Mouse (Mus musculus) midbrain, embryonic 14.5 days (tissue): ENCODE measurements around the gene Col18a1. TPM values are rescaled to one million over a fixed set of nuclear protein-coding genes. Genes with fewer than 3 reads are reported as not detected.

Source experiments
- ATAC-seq: fragments of 200-750 bp; cut with Nextera tagmentation; 2 replicates; pipeline ENCODE4 v1.8.0; 2017; ENCODE audit warnings: moderate number of reproducible peaks, moderate library complexity; ENCODE audit not compliant: low FRiP score, low TSS enrichment
- DNase-seq: peaks from one replicate; pipeline ENCODE4 v3.0.0-alpha.2; 2015
- H3K27ac ChIP-seq: fragments of 300-500 bp; sonication (generic); replicated peaks from 2 replicates; pipeline ENCODE4 v1.5.1; 2014; ENCODE audit warnings: mild to moderate bottlenecking, low read depth, low read length, moderate library complexity
- H3K27me3 ChIP-seq: fragments of 300-500 bp; sonication (generic); 2 replicates; pipeline ENCODE4 v1.6.1; 2014; ENCODE audit warnings: low read length, control low read depth, mixed read lengths; ENCODE audit not compliant: control insufficient read depth, insufficient read depth
- H3K36me3 ChIP-seq: fragments of 300-500 bp; sonication (generic); 2 replicates; pipeline ENCODE4 v1.6.1; 2014; ENCODE audit warnings: low read length, control low read depth; ENCODE audit not compliant: control insufficient read depth, insufficient read depth
- H3K4me1 ChIP-seq: fragments of 300-500 bp; sonication (generic); 2 replicates; pipeline ENCODE4 v1.6.1; 2014; ENCODE audit warnings: mild to moderate bottlenecking, antibody characterized with exemption, low read length, control low read depth; ENCODE audit not compliant: control insufficient read depth, insufficient read depth
- H3K4me2 ChIP-seq: fragments of 300-500 bp; sonication (generic); 2 replicates; pipeline ENCODE4 v1.6.1; 2014; ENCODE audit warnings: mild to moderate bottlenecking, low read length, moderate library complexity
- H3K4me3 ChIP-seq: fragments of 300-500 bp; sonication (generic); replicated peaks from 2 replicates; pipeline ENCODE4 v1.5.1; 2014; ENCODE audit warnings: low read depth, low read length
- H3K9ac ChIP-seq: fragments of 300-500 bp; sonication (generic); replicated peaks from 2 replicates; pipeline ENCODE4 v1.6.1; 2014; ENCODE audit warnings: mild to moderate bottlenecking, low read length, moderate library complexity
- H3K9me3 ChIP-seq: fragments of 300-500 bp; sonication (generic); 2 replicates; pipeline ENCODE4 v1.6.1; 2016; ENCODE audit warnings: low read length, control low read depth, mixed read lengths; ENCODE audit not compliant: control insufficient read depth
- WGBS: fragments of 180-500 bp; shearing (Covaris S2); extraction: QIAGEN DNeasy Blood & Tissue Kit; methylation state at CpG from one replicate; pipeline ENCODE4 v1.1.7; 2014; 5-methylcytosine and 5-hydroxymethylcytosine counted together
- polyA plus RNA-seq: library from polyadenylated mRNA; unstranded; fragments of >200 nt; fragmentation: Nextera tagmentation; extraction: Ambion mirVana; gene quantifications from 2 replicates; pipeline ENCODE4 v1.2.1, GENCODE M21; 2014

The Col18a1 gene
- polyA plus RNA-seq, 1 experiment from 2014 or later = 33.0 TPM

GRCm38 (mm10) chr10:77008109-77008561 is 158.2 kb downstream of the Col18a1 start:
- H3K36me3 ChIP-seq = no peaks in the 10 kb centered on the region
- no peaks in the 10 kb centered on the region for H3K9me3 ChIP-seq
- H3K4me2 ChIP-seq = 0 out of 2 replicates have a peak overlapping the region, but pooled peaks have one; percentile 3
- ATAC-seq = peak; percentile 76; the same call in 1 of the 2 replicates
- H3K4me1 ChIP-seq = peaks cover 11% of the 10 kb centered on the region
- no peak overlapping the region for H3K4me3 ChIP-seq
- peak overlapping the region; percentile 21 for H3K9ac ChIP-seq
- no peaks in the 10 kb centered on the region for H3K27me3 ChIP-seq
- WGBS = 7% methylated on average over 9 of the region's 9 CpGs
- peak; percentile 73 for DNase-seq
- H3K27ac ChIP-seq = peak overlapping the region; percentile 77

- H3K4me2 ChIP-seq = no peak overlapping the region
- ATAC-seq (no peak), DNase-seq (peak; percentile 29)
- H3K36me3 ChIP-seq = no peaks in the 10 kb centered on the region
- H3K27me3 ChIP-seq = no peaks in the 10 kb centered on the region
- peaks cover 11% of the 10 kb centered on the region for H3K4me1 ChIP-seq
- no peak overlapping the region for H3K4me3 ChIP-seq
- WGBS = 27% methylated on average over 8 of the region's 8 CpGs
- peak overlapping the region; percentile 77 for H3K27ac ChIP-seq
- H3K9me3 ChIP-seq = no peaks in the 10 kb centered on the region
- H3K9ac ChIP-seq = no peak overlapping the region
These were observed 158.8 kb downstream of the Col18a1 start for GRCm38 (mm10) chr10:77007433-77008108.

- no peak overlapping the region for H3K27ac ChIP-seq
- H3K27me3 ChIP-seq = no peaks in the 10 kb centered on the region
- H3K4me3 ChIP-seq = no peak overlapping the region
- DNase-seq (no peak), ATAC-seq (no peak)
- WGBS = 33% methylated on average over 7 of the region's 7 CpGs
- H3K4me1 ChIP-seq = peaks cover 11% of the 10 kb centered on the region
- H3K4me2 ChIP-seq = no peak overlapping the region
- H3K9me3 ChIP-seq = no peaks in the 10 kb centered on the region
- H3K9ac ChIP-seq = no peak overlapping the region
- H3K36me3 ChIP-seq = no peaks in the 10 kb centered on the region
These were observed 161.4 kb downstream of the Col18a1 start for GRCm38 (mm10) chr10:77004936-77005335.

Other genes starting within 250 kb of the Col18a1 start
- gene Pcbp3, start 204.7 kb downstream of the Col18a1 start, polyA plus RNA-seq = 37.3 and 43.3 TPM in 2 replicates
- gene Slc19a1, start 134.3 kb downstream of the Col18a1 start, polyA plus RNA-seq = 33.5 and 37.5 TPM in 2 replicates
- gene Pofut2, start 92.7 kb upstream of the Col18a1 start, polyA plus RNA-seq = 43.4 and 52.0 TPM in 2 replicates